Mouse (Mus musculus) liver, adult 2 months (tissue): Measurements from ENCODE around the gene Itga2b.

Experiments
- CTCF ChIP-seq: fragments of 200-500 bp; IDR thresholded peaks from 2 replicates; pipeline ENCODE4 v1.5.1; 2011; ENCODE audit warnings: low read depth, low read length, control low read depth
- POLR2A ChIP-seq: fragments of 200-500 bp; IDR thresholded peaks from 2 replicates; pipeline ENCODE4 v1.6.1; 2011; ENCODE audit warnings: low read length, control low read depth; ENCODE audit not compliant: insufficient read depth; ENCODE audit errors: extremely low read depth

DNA sequence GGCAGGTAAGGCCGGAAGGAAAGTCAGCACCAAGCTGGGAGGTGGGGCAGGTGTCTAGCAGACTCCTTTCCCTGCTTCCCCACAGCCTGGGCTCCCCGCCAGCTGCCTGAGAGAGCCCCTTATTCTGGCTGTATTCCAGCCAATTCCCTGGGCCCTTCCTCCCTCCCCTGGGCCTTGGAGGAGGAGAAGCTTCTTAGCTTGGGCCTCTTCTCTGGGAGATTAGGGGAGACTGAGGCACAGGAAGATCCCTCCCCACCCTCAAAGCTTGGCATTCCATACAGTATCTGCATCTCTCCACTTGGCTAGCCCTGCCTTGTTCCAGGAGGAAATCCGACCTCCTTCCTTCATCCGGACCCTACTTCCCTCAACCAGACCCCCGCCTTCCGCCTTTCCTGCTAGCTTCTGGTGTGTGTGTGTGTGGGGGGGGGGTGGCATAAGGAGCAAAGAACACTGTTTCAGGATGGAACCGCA is 24.0 kb downstream of the Itga2b start:
- TF ChIP-seq CTCF (no peak), POLR2A (no peak)
